ENCODE assay signal across 8 mouse cellular contexts in genomic region chr11:19979338-19979737, GRCm38 (mm10). TPM values are rescaled to one million over a fixed set of nuclear protein-coding genes. Genes with fewer than 3 reads are reported as not detected.
A peak's percentile ranks its signal among the peaks of the same experiment; 100 is the strongest.
DNase-seq lines count a peak whose midpoint lies in the region; ATAC-seq lines count a peak whose summit lies in the region.

No protein-coding gene starts in this region.

- intact Hi-C loops in heart, postnatal 25 days (cut with DNase I) = no loop called here

- no peak overlapping the region for H3K4me2 ChIP-seq in midbrain, embryonic 15.5 days

- 88% methylated on average over 14 of the region's 14 CpGs for WGBS in midbrain, embryonic 15.5 days

- H3K9me3 ChIP-seq in midbrain, embryonic 15.5 days = no peaks in the 10 kb centered on the region

- no peak overlapping the region for H3K27ac ChIP-seq in midbrain, embryonic 15.5 days

- peaks cover 3% of the 10 kb centered on the region for H3K4me1 ChIP-seq in midbrain, embryonic 15.5 days

- ATAC-seq in midbrain, embryonic 15.5 days (replicated peaks) = no peak

- H3K27me3 ChIP-seq in midbrain, embryonic 15.5 days (replicated peaks) = no peaks in the 10 kb centered on the region

- peak; percentile 51 to 60 for DNase-seq in heart, adult 18-20 months
- no peak for DNase-seq in heart, postnatal 25 days (ENCODE audit: low spot score)
- DNase-seq in 3T3-L1 (ENCODE audit: low read depth, low spot score) = peak; percentile 94
- peak; percentile 68 to 74 for DNase-seq in adrenal gland, postnatal 36 days
- DNase-seq in kidney, postnatal 14 days = peak; percentile 43
- peak; percentile 28 to 40 for DNase-seq in monocyte, adult 2 months (ENCODE audit: low read depth in 1 of 2, low spot score in 2 of 2)
- DNase-seq in cerebellum, postnatal 10 days = no peak

- H3K4me3 ChIP-seq in midbrain, embryonic 15.5 days = no peak overlapping the region

- no peaks in the 10 kb centered on the region for H3K36me3 ChIP-seq in midbrain, embryonic 15.5 days (replicated peaks)

- H3K9ac ChIP-seq in midbrain, embryonic 15.5 days = no peak overlapping the region

RNA-seq across cellular contexts. Expression of gene Spred2, which starts 55.2 kb away (rescaled TPM):
- total RNA-seq in heart, adult 18-20 months (2021) = 10 to 100 TPM; 18.0 to 20.7 TPM
- total RNA-seq in heart, postnatal 25 days (2021) = 10 to 100 TPM; 20.5 to 28.4 TPM
- total RNA-seq in adrenal gland, postnatal 36 days (2021) = 10 to 100 TPM; 32.0 to 38.0 TPM
- 6.1 and 6.2 TPM in 2 replicates for polyA plus RNA-seq in midbrain, embryonic 15.5 days (2015; fragmentation: Nextera tagmentation; extraction: Ambion mirVana)

Comparison
In these comparisons a context has a peak if more than half of its experiments do, and no peak if none do; other contexts are left out.
1. DNase-seq: peak in heart, adult 18-20 months (2 of 2), 3T3-L1 (single experiment), adrenal gland, postnatal 36 days (2 of 2), kidney, postnatal 14 days (single experiment) and monocyte, adult 2 months (2 of 2); none in heart, postnatal 25 days (single experiment) and cerebellum, postnatal 10 days (0 of 2).